Mouse (Mus musculus): ENCODE measurements around the gene Icam1. TPM values are rescaled to one million over a fixed set of nuclear protein-coding genes. Genes with fewer than 3 reads are reported as not detected.

Gene Icam1
- 0.06 TPM for polyA plus RNA-seq (2021)

DNA sequence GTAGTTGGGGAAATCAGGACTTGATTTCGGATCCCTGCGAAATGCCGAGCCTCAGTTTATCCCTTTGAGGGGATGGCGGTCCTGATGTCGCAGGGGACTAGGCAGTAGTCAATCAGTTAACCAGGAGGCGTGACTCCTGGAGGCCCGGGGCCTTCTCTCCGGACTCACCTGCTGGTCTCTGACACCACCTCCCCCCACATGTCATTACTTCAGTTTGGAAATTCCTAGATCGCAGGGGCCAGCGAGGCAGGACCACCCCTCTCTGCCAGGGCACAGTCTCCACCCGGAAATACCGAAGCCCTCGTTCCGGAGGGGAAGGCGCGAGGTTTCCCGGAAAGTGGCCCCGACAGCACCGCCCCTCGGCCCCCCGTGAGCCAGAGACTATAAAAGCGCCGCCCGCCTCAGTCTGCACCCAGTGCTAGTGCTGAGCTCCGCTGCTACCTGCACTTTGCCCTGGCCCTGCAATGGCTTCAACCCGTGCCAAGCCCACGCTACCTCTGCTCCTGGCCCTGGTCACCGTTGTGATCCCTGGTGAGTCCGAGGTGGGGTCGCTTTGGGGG is at the start of gene Icam1:
TSS of gene Icam1 (plus strand) at position 415 of the 560 bp plus-strand sequence.
- ATAC-seq = no peak
- TF ChIP-seq CTCF (IDR thresholded peaks at IDR 0.05) = no peak
- POLR2A ChIA-PET = no interaction called here
- CTCF ChIA-PET = no interaction called here
- peaks cover 4% of the 10 kb centered on the region for H3K27me3 ChIP-seq
- no peak for DNase-seq (ENCODE audit: low read depth, low spot score)
- in situ Hi-C loops (cut with MboI; ENCODE audit: low pct_unique_long_range_greater_than_20kb) = no loop called here

DNA sequence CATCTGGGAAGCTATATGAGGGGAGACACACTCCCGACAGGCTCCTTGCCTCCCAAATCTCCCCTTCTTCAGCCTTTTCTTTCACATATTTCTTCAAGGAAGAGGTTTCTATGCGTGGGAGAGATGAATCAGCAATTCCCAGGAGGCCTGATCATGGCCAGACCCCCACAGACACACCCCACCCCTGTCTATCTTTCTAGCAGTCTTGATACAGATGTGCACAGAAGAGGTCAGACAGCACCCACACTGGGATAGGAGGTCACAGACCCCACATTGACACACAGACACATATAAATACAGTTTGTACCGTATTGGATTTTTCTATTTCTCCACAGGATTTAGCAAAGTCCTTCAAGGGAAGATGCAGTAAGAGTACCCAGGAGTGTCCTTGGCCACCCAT is 49.8 kb upstream of the Icam1 start:
- POLR2A ChIA-PET = no interaction called here
- H3K27me3 ChIP-seq = no peaks in the 10 kb centered on the region
- in situ Hi-C loops (cut with MboI; ENCODE audit: low pct_unique_long_range_greater_than_20kb) = no loop called here
- TF ChIP-seq CTCF (IDR thresholded peaks at IDR 0.05) = no peak
- DNase-seq (ENCODE audit: low read depth, low spot score) (no peak), ATAC-seq (no peak)
- CTCF ChIA-PET = no interaction called here

DNA sequence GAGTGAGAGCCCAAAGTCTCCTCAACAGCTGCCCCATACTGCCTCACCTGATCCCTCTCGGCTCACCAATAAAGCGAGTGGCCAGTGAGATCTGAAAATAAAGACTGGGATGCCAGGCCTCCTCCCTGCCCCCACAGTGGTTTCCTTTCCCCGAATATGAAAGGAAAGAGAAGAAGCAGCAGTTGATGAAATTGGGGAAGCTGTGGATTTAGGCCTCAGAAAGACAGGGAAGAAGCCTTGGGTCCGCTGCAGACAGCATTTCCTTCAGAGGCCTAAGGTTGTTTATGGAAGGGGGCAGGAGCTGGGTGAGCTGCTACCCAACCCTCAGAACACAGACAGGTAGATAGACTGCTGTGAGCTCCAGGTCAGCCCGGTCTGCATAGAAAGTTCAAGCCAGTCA is 49.0 kb upstream of the Icam1 start:
- DNase-seq (ENCODE audit: low read depth, low spot score) (no peak), ATAC-seq (no peak)
- ChIA-PET POLR2A (no interaction called here), CTCF (no interaction called here)
- in situ Hi-C loops (cut with MboI; ENCODE audit: low pct_unique_long_range_greater_than_20kb) = no loop called here
- no peak for TF ChIP-seq CTCF (IDR thresholded peaks at IDR 0.05)
- no peaks in the 10 kb centered on the region for H3K27me3 ChIP-seq

DNA sequence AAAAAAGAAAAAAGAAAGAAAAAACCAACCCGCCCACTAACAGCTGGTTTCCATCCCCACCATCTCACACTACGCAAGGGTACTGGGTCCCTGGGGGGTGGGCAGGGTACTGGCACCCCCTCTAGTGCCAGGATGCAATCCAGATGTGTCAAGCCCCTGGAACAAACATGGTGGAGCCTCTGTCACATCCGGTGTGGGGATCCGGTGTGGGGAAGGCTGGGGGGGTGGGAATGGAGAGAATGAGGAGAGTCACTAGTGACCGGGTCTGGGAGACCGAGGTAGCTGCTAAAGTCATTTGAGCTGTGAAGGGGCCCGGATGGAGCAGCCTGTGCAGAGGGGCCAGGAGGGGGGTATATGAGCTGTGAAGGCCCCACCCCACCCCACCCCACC is 44.0 kb upstream of the Icam1 start:
- TF ChIP-seq CTCF (IDR thresholded peaks at IDR 0.05) = no peak
- no peak for DNase-seq (ENCODE audit: low read depth, low spot score)
- in situ Hi-C loops (cut with MboI; ENCODE audit: low pct_unique_long_range_greater_than_20kb) = no loop called here
- ChIA-PET CTCF (interaction anchor here (1.0 kb wide), 1 partner anchor 16 kb away, joined by 3 read pairs; no protein-coding TSS in a partner anchor), POLR2A (no interaction called here)
- H3K27me3 ChIP-seq = no peaks in the 10 kb centered on the region
- ATAC-seq = no peak

DNA sequence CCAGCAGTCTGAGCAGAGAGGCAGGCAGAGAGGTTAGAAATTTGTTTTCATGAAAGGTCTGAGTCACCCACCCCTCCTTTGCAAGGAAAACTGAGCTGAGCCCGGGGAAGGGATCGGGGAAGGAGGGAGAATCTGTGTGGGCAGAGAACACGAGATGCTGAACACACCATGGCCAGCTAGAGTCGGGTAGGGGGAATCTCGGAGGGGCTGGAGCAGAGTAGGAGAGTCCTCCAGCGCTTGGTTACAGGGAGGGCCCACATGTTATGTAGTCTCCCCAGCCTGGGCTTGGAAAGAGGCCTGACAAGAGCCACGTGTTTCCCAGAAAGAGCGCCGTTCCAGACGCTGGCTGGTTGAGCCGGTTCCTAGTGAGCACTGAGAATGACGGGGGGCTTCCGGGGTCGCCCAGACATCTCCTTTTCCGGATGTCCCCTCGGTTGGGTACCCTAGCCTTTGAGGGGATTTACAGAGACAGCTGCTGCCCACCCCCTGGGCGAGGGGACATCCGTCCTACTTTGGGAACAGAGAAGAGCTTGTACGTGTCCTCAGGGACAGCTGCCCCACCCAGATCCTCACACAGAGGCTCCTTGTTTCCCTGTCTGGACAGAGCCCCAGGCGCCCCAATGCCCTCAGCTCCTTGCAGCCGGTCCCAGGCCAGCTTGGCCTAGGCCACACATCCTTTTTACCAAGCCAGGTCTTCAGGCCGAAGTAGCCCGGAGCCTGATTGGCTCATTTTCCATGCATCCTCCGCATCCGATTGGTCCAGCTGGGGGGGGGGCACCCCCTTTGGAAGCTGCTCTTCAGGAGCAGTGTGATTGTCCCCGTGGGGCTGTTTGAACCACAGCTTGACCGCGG is 43.4 kb upstream of the Icam1 start:
- CTCF ChIA-PET = interaction anchor here (1.0 kb wide), 1 partner anchor 16 kb away, joined by 3 read pairs; no protein-coding TSS in a partner anchor

DNA sequence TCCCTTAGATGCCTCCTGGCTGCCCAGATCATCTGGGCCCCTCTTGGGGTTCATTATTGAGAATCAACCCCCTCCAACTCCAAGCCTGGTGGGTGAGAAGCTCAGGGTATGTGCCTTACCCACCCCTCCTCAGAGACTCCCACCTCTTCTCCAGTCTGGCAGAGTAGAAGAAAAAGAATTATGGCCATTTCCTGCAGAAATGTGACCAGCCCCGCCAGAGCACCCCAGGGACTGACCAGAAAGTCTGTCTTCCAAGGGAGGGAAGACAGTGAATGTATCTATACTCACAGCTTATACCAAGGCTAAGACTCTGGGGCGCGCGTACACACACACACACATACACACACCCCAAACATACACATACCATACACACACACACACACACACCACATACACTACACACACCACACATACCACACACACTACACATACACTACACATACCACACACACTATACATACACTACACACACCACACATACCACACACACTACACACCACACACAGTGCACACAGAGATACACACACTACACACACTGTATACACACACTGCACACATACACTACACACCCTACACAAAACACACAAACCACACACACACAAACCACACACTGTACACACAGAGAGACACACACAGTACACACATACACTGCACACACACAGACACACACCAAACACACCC is 42.6 kb upstream of the Icam1 start:
- in situ Hi-C loops (cut with MboI; ENCODE audit: low pct_unique_long_range_greater_than_20kb) = no loop called here
- no peak for DNase-seq (ENCODE audit: low read depth, low spot score)
- POLR2A ChIA-PET = interaction anchor here (0.8 kb wide), 1 partner anchor 10 kb away, joined by 3 read pairs; no protein-coding TSS in a partner anchor
- ATAC-seq = no peak
- H3K27me3 ChIP-seq = no peaks in the 10 kb centered on the region
- no peak for TF ChIP-seq CTCF (IDR thresholded peaks at IDR 0.05)
- CTCF ChIA-PET = no interaction called here

More for the DNA sequence above, 43.4 kb upstream of the Icam1 start:
- in situ Hi-C loops (cut with MboI; ENCODE audit: low pct_unique_long_range_greater_than_20kb) = no loop called here
- H3K27me3 ChIP-seq = no peaks in the 10 kb centered on the region
- DNase-seq (ENCODE audit: low read depth, low spot score) (no peak), ATAC-seq (no peak)
- POLR2A ChIA-PET = interaction anchor here (0.8 kb wide), 1 partner anchor 10 kb away, joined by 3 read pairs; no protein-coding TSS in a partner anchor
- TF ChIP-seq CTCF (IDR thresholded peaks at IDR 0.05) = no peak

DNA sequence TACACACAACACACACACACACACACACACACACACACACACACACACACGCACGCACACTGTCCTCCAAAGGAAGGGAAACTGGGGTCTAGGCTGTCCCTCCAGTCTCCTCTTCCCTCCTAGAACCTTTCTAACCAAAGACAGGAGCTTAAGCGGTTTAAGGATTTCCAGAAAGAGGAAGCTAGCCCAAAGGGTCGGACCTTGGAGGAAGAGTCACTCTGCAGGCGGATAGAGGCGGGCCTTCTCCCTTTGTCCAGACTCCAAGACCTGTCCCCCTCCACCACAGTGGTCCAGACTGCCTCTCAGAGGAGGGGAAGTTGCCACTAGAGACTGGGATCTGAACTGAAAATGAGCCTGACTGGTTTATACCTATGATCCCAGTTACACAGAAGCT is 42.1 kb upstream of the Icam1 start:
- POLR2A ChIA-PET = interaction anchor here (0.8 kb wide), 1 partner anchor 16 kb away, joined by 4 read pairs; no protein-coding TSS in a partner anchor
- DNase-seq (ENCODE audit: low read depth, low spot score) (no peak), ATAC-seq (no peak)
- no peak for TF ChIP-seq CTCF (IDR thresholded peaks at IDR 0.05)
- CTCF ChIA-PET = interaction anchor here (1.6 to 2.2 kb wide), 2 partner anchors 23 to 30 kb away, joined by 4 to 8 read pairs; no protein-coding TSS in a partner anchor
- H3K27me3 ChIP-seq = no peaks in the 10 kb centered on the region
- in situ Hi-C loops (cut with MboI; ENCODE audit: low pct_unique_long_range_greater_than_20kb) = no loop called here

DNA sequence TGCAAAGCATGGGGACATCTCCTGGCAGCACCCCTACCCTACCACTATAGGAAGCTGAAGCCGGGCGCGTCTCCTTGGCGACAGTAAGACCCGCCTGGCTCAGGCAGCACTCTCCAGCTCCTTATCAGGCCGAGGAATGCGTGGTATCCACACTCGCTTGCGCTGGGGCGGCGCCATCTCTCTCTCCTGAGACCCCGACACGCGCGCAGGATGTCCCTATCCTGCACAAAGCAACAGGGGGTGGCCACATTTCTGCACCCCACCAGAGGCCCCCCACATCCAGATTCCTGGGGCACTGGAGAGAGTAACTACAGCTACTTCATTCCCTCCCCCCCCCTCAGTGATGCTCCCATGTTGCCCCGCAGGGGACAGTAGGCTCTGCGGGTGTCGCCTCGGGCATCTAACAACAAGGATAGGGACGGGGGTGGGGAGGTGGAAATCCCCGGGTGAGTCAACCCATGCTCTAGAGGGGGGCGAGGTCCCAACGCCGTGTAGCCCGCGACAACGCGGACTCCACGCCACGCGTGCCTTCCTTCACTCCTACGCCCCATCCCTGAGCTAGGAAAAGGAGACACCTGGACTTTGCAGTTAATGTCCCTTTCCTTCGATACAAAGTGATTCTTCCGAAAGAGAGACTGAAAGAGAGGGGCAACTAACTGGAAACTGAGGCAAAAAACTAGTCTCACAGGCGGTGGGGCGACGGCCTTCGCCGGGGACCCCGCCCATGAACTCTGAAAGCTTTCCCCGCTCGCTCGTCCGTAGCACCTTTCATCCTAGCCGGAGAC is 40.2 kb upstream of the Icam1 start:
- in situ Hi-C loops (cut with MboI; ENCODE audit: low pct_unique_long_range_greater_than_20kb) = no loop called here
- CTCF ChIA-PET = interaction anchor here (1.0 to 2.2 kb wide), 4 partner anchors 22 to 32 kb away, joined by 3 to 8 read pairs (median 4); no protein-coding TSS in a partner anchor
- no peaks in the 10 kb centered on the region for H3K27me3 ChIP-seq
- DNase-seq (ENCODE audit: low read depth, low spot score) (no peak), ATAC-seq (peak; percentile 61)
- TF ChIP-seq CTCF (IDR thresholded peaks at IDR 0.05) = no peak
- POLR2A ChIA-PET = interaction anchor here (0.7 to 1.2 kb wide), 4 partner anchors 11 to 83 kb away, joined by 3 to 6 read pairs (median 4); no protein-coding TSS in a partner anchor

DNA sequence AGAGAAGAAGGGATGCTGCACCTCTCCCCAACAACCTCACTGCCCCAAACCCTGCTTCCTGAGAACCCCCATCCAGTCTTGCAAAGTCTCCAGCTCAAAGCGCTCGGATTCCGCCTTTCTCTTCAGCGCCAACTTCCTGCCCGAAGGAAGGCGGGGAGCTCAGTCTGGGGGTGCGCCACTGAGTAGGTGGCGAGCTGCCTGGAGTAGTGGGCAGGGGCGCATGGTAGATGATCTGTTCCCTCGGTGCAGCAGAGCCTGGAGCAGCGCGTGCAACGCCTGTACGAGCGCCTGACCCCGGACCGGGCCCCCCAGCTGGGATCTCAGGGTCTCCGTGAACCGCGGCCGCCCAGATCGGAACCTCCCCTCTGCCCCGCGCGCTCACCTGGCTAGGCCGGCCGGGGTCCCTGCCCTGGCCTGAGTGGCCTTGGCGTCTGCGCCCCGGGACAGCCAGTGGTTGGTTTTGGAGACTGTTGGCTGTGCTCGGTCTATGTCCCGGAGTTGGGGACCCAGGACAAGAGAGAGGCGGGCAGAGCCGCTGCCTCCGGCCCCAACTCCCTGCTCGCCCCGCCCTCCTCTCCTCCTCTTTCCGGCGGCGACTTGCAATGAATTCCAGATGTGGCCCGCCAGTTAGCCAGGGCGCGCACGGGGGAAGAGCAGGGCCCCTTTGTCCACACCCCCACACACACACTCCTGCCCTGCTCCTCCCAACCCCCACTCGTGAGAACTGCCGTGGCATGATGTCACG is 39.4 kb upstream of the Icam1 start, which contains the start of gene S1pr2:
TSS of gene S1pr2 (minus strand) at position 566 of the 745 bp plus-strand sequence.
- in situ Hi-C loops (cut with MboI; ENCODE audit: low pct_unique_long_range_greater_than_20kb) = no loop called here
- no peaks in the 10 kb centered on the region for H3K27me3 ChIP-seq
- CTCF ChIA-PET = interaction anchor here (1.2 to 2.2 kb wide), 2 partner anchors 21 to 33 kb away, joined by 3 to 8 read pairs; no protein-coding TSS in a partner anchor
- DNase-seq (ENCODE audit: low read depth, low spot score) = no peak
- TF ChIP-seq CTCF (IDR thresholded peaks at IDR 0.05) = no peak
- peak; percentile 57 for ATAC-seq
- POLR2A ChIA-PET = interaction anchor here (0.7 to 1.2 kb wide), 3 partner anchors 12 to 84 kb away, joined by 3 to 4 read pairs (median 3); no protein-coding TSS in a partner anchor
